Mouse (Mus musculus): ENCODE measurements around the gene Orai3.
A peak's percentile ranks its signal among the peaks of the same experiment; 100 is the strongest.
"Not testable (repeated sequence)": the region's sequence is repeated elsewhere in the genome, so short reads cannot be mapped to it uniquely, and the experiment has no call there.

Orai3 gene

DNA sequence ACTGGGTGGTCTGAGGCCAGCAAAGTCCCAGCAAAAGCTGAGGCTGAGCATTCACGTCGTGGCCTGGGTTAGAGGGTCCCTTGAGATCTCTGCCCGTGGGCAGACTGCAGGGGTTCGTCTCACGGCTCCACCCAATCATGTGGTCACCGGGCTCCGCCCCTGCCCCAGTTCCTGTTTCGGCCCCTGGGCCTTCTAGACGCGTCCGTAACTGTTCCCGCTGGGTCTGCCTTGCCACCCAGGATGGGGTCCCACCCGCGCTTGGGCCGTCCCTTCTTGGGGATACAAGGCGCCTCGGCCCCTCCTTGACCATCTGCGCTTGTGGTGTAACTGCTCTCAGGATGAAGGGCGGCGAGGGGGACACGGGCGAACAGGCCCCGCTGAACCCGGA, at the start of gene Orai3:
Gene Orai3, plus strand, starts transcription at position 165 of the 388 bp plus-strand sequence.
- peak; percentile 93 for DNase-seq

DNA sequence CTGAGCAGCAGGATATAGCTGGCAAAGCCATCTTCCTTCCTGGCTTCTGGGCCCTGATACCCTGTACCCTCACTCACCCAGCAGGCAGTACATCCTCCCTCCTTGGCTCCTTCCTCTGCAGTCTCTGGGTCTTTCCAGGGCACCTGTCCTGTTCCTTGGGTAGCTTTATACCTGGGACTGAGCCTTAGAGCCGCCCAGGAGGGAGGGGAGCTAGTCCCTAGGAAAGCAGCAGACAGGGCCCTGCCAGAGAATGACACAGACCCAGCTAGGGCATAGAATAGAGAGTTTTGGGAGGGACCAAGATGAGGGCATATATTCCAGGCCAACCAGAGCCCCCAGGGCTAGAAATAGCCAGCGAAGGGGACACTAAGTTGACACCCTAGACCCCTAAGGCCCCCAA, 44.1 kb upstream of the Orai3 start:
- DNase-seq: no peak

DNA sequence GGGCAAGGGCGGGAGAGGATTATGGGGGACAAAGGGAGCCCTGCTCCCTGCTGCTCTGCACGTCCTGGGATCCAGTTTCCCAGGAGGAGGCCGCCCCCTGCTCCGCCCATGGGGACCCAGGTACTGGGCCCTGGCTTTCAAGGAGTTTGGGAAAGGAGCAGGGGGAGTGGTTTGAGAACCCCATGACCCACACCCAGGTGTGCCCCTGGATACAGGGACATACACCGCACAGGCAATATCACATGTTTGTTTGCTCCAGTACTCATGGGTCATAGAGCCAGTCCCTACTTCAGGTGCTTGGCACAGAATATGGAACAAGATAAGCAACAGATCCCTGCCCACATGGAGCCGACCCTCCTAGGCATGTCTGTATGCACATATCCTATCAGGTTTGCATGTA, 43.7 kb upstream of the Orai3 start:
- no peak for DNase-seq

DNA sequence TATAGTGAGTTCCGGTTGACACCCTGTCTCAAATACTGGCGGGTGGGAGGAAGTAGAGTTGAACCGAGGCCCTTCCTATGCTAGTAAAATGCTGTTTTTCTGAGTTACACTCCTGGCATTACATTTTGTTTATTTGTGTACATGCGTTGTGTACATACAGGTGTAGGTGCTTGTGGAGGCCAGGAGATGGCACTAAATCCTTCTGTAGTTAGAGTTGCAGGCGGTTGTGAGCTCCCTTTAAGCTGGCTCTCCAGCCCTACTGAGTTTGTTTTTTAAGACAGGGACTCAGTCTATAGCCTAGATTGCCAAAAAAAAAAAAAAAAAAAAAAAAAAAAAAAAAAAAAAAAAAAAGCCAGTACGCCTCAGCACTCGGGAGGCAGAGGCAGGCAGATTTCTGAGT, 41.7 kb upstream of the Orai3 start:
- no peak for DNase-seq

DNA sequence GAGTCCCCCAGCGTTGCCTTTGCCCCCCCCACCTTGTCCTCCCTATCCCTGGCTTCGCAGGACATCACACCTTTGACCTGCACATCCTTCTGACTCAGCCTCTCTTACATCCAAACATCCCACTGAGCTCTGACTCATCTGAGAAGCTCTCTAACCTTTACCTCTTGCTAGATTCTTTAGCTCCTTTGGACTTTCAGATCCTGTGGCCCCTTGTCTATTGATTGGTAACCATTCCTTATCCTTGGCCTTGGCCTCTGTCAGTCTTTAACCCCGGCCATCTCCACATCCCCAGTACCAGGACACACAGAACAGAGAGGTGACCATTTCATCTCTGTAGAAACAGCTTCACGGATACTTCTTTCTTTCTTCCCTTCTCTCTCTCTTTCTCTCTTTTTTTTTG, 39.4 kb upstream of the Orai3 start:
- no peak for DNase-seq

DNA sequence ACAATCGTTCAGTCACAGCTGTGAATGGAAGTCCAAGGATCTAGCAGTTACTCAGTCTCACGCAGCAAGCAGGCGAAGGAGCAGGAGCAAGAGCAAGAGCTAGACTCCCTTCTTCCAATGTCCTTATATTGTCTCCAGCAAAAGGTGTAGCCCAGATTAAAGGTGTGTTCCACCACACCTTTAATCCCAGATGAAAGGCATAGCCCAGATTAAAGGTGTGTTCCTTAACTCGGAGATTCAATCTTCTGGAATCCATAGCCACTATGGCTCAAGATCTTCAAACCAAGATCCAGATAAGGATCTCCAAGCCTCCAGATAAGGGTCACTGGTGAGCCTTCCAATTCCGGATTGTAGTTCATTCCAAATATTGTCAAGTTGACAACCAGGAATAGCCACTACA, 37.5 kb upstream of the Orai3 start, which contains the start of gene Ctf2:
Gene Ctf2, minus strand, starts transcription at position 101 of the 400 bp plus-strand sequence.
- not testable (repeated sequence) for DNase-seq

DNA sequence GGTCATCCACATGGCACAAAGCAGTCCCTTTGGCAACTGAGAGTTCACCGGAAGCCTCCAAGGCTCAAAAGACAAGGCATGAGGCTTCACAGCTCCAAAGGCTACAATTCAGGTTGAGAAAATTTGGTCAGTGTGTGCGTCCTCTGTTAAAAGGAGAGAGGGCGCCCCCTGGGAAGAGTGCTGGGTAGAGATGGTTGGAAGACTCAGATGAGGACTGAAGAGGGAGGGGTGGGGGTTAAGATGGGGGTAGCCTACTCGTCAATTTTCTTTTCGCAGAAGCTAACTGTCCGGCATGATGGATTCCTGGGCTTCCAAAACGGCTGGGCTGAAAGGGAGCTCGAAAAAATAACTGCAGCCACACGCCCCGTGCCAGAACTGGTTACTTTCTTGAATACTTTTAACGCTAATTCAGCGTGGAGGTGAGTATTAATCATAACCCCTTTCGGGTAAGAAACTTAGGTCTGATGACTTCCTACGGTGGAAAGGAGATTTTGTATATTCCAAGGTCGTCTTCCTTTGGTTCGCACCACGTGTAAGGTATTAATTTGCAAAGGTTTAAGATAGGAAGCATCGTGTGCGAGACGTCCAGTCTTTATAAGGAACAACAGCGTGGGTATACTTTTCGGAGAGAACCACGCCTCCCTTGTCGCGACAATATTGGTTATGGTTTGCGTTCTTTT, 25.1 kb upstream of the Orai3 start, which contains the start of gene Fbxl19:
Gene Fbxl19, plus strand, starts transcription at position 178 of the 680 bp plus-strand sequence.
- peak; percentile 83 for DNase-seq

DNA sequence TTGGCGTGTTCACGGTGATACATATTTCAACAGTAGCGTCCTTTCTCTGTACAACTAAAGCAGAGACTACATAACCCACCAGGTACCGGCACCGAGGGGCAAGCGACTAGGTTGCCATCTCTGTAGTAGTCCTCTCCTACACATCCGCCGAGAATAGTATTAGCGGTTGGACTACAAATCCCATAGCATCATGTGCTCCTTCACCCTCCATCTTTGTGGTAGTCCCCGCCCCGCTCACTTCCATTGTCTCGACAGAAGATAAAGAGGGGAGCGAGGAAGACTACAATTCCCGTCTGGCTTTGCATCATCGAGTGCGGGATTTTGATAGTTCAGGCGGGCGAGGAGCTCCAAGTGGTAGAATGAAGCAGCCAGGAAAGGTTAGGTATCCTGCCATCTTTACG, 24.4 kb upstream of the Orai3 start:
- DNase-seq: peak; percentile 93

DNA sequence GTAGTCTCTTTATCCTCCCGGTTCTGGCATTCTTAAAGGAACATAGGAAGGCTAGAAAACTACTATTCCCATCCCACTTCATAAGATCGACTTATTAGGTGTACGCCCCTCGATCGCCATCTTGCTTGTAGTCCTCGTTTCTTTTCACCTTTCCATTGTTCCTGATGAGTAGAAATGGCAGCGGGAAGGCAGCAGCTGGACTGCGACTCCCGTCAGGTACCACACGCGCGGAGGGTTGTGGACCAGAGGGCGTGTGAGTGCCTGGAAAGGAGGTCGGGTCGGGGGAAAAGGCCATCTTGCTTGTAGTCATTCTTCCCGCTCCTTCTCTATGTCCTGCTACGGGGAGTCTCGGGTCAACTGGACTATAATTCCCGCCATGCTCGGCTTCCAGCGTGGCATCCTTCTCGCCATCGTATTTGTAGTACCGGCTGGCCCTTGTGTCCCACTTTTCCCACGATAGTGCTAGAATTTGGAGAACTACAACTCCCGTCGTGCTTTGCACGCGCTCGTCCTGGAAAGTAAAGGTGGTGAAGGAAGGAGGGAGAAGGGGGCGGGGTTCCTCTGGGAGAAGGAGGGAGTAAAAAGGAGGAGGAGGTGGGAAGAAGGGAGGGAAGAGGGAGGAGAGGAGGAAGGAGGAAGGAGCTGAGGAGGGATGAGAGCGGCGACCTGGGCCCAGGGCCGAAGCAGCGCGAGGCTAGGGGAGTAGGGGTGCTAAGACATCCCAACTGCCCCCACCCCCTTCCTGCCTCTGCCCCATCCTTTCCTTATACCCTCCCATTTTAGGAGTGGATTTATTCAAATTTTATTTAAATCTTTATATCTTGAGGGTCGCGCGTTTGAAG, 23.7 kb upstream of the Orai3 start:
- DNase-seq: peak; percentile 94

DNA sequence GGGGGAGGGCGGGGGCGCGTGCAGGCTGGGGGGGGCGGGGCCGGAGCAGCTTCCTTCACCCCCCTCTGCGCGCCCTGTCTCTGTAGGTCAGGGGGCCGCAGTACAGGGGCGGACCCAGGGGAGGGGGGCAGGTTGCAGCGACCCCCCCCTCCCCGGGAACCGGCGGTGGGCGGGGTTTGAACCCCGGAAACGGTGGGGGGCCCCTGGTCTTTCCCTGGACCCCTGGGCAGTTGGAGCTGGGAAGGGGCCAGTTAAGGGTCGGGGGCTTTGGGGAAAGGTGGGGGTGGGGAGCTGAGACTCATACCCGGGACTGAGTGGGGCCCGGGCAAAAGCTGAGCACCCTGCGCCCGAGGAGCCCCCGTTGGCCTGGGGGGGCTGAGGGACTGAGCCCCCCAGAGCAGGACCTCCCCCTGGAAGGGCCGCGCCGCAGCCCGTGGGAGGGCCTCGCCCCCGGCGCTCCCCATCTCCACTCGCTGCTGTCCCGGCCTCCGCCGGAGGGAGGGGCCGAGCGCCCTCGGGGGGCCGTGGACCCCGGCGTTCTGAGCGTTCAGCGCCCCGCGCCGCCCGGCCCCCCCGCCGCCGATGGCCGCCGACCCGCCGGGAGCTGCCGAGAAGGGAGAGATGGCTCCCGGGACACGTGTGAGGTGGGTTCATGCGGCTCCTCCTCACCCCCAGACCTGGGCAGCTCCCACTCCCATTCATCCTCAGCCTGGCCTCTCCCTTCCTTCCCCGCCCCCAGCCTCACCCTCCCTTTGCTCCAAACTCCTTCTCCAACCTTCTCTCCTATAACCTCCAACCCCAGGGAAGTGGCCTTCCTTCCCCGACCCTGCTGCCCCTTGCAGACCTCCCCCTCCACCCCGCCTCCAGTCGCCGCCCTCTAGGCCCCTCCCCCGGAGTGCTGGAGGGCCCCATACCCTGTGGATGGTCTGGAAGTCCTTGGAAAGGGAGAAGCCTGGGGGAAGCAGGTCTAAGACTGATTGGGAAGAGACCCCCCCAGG, 22.8 kb upstream of the Orai3 start:
- no peak for DNase-seq

DNA sequence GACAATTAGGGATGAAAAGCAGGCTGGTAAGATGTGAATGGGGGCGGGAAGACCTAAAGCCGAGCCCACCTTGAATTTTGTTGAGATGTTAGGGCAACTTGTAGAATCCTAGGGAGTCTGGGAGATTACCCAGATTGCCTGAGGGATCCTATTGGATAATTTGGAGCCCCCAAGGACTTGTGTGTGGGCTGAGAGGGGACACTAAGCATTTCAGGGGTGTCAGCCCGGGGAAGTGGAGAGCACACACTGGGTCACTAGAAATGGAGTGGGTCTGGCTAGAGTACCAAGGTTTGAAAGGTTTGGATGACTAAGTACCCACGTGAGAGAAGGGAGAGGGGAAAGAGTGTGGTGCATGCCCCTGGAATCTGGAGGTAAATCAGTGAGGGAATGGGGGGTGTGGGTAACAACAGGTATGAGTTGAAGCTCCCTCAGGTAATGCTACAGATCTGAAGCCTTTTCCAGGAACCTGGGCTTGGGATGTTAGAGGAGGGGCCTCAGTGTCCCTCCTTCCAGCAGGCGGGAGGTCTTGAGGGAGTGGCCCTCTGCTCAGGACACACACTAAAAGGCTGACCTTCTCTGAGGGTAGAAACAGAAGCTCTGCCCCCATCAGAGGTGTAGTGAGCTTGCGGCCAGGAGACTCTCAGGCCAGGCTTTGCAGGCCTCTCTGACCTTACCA, 21.9 kb upstream of the Orai3 start:
- DNase-seq: no peak

DNA sequence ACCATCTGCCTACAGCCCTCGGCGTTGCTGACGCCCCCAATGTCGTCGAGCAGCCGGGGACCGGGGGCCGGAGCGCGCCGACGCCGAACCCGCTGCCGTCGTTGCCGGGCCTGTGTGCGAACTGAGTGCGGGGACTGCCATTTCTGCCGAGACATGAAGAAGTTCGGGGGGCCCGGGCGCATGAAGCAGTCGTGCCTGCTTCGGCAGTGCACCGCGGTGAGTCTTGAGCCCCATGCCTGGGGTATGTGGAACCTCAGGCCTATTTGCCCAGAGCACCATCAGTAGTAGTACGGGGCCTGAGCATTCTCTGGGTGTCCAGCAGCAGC, 21.4 kb upstream of the Orai3 start:
- no peak for DNase-seq

DNA sequence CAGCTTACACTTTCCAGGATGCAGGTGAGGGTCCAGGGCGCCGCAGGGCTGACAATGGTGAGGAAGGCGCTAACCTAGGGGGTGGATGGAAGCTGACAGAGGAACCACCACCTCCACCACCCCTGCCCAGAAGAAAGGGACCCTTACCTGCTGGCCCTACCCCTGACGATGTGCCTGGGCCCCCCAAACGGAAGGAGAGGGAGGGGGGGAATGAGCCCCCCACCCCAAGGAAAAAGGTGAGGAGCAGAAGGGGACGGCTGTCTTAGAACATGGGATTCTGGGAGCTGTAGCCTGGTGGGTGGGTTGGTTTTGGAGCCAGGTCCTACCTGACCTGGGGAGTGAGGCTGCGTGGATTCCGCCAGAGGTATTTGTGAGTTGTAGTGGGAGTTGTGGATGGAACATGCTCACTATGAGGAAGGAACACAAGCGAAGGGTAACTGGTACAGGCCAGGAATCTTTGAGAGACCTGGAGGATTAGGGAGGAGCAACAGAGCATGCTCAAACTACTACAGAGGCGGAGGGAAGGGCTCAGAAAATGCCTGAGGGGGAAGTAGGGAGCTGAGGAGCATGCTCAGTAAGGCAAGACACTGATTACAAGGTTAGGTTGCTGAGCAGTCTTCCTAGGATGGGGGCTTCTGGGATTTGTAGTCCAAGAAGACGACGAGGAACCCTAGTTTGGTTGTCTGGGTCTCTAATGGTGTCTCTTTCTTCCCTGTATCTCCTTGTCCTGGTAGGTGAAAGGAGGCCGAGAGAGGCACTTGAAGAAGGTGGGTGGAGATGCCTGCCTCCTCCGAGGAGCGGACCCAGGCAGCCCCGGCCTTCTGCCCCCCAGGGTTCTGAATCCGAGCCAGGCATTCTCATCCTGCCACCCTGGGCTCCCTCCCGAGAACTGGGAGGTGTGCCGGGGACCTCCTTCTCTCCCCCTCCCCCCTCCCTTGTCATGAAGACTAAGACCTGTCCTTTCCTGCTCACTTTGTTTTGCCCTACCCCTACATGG, 19.2 kb upstream of the Orai3 start:
- DNase-seq: no peak

DNA sequence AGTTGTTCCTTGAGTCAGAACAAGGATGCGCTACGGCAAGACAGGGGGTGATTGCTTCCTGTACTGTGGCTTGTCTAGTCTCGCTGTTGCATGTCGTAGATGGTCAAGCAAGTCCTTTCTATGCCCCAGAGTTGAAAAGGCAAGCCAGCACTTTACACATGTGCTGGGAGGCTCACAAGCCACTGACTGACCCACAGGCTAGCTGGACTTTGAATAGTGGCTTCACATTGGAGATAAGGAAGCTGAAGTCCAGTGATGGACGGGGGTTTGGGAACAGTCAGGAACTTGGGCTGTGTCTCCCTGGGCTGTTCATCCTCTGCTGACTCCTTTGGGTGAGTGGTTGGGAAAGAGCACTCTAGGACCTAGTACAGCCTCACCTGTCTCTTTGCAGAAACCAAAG, 18.0 kb upstream of the Orai3 start:
- DNase-seq: no peak

DNA sequence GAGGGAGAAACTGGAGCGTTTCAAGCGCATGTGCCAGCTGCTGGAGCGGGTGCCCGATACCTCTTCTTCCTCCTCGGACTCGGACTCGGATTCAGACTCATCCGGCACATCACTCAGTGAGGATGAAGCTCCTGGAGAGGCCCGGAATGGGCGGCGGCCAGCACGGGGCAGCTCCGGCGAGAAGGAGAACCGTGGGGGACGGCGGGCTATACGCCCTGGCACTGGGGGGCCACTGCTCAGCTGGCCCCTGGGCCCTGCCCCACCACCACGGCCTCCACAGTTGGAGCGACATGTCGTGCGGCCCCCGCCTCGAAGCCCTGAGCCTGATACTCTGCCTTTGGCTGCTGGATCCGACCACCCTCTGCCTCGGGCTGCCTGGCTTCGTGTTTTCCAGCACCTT, 17.5 kb upstream of the Orai3 start:
- DNase-seq: no peak

DNA sequence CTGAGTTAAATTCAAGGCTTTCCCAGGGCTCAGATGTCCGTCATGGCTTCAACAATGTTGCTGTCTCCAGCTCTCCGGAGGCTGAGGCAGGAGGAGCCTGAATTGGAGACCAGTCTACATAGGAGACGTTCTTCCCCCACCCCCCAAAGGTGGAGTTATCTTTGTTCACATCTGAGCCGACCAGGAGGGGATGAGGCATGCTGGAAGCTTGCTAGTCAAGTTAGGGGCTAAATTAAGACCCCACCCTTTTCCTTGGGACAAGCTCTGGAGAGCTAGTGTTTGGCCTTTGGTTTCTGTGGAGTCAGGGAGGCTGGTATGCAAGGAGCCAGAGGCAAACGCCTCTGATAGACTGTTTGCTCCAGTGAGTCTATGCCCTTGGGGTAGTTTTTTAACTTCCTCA, 16.5 kb upstream of the Orai3 start:
- no peak for DNase-seq

DNA sequence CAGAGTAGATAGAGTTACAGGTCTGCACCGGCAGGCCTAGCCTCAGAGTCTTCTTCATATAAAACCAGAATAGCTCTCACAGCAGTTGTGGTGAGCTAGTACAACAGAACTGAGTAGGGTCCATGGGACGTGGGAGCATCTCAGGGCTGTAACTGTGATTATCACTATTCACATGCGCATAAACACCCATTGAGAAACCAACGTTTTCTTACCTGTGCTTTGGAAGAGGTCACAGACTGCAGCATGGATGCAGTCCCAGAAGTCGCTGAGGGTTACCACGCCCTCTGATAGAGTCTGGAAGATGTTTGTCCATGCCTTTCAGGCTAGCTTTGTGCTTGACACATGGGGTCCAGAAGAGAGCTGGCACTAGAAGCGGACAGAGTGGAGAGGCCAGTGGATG, 15.9 kb upstream of the Orai3 start:
- no peak for DNase-seq

DNA sequence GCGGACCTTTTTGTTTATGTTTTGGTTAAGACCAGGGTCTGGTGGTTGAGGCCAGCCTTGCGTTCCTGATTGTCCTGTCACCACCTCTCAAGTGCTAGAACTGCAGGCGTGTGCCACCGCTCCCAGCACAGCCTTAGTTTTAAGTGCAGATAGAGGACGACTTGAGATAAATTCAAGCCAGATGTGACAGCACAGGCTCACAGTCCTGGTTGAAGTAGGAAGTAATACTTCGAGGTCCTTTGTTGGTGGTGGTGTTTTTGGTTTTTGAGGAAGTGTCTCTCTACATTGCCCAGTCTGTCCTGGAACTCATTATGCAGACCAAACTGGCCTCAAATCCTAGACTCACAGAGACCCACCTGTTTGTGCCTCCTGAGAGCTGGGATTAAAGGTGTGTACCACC, 9.9 kb upstream of the Orai3 start:
- DNase-seq: no peak

DNA sequence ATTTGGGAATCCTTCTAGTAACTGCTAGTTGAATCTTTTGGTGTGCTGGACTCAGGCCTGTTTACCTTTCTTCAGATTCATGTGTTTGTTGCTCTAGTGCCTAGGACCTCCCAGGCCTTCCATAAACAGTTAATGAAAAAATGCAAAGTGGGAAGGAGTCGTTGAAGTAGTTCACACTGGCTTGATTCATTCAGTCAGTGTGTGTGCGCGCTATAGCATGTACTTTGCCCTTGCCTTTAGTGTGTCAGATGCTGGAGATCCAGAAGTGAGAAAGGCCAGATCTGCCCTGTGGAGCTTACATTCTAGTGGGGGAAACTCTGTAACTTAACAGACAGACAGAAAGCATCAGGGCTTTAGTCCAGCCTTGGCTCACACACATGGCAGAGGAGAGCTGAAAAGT, 9.1 kb upstream of the Orai3 start:
- no peak for DNase-seq

DNA sequence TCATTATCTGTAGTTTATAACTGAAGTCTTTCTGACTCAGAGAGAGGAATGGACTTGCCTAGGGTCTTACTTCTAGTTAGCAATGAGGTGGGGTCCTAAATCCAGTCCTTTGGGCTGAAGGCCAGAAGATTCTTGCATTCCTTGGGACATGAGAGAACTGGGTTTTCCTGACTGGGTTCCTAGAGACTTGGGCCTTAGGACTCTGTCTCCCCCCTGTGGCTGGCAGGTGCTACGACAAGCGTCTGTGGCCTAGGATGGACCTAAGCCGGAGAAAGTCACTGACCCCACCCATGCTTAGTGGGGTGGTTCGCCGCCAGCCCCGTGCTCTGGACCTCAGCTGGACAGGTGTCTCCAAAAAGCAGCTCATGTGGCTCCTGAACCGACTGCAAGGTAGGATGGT, 8.6 kb upstream of the Orai3 start:
- peak; percentile 74 for DNase-seq

DNA sequence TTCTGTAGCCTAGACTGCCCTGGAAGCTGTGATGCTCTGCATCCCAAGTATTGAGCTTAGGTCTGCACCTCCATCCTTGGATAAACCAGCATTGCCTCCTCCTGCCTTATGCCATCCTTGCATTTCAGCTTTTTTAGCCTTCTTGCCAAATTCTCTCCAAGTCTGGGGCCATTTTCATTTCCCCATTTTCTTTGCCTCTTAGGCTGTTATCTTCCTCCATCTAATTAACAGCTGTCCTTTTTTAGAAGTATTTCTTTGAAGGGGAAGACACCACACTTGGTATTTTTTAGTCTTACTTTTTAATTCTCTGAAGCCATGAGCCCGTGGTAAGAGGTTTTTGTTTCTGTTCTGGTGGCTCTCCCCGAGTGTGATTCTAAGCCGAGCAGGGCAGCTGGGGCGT, 6.0 kb upstream of the Orai3 start:
- DNase-seq: no peak

Data from kidney, adult 18-20 months (tissue).